ENCODE assay signal across 15 mouse cellular contexts in genomic region chr12:79960446-79960845, GRCm38 (mm10).
"Had no signal": no experiment of that assay in that cellular context is flagged by ENCODE, and none has a peak within 500 bp of the region (broad histone marks: within the 10 kb centered on the region; RNA-seq: fewer than 3 reads in every experiment).

No protein-coding gene starts in this region.

- H3K27me3 ChIP-seq: midbrain, embryonic 15.5 days; neural tube, embryonic 12.5 days; neural tube, embryonic 15.5 days had no signal

- H3K36me3 ChIP-seq: liver, embryonic 13.5 days; midbrain, embryonic 15.5 days; neural tube, embryonic 12.5 days; neural tube, embryonic 15.5 days had no signal

- H3K9ac ChIP-seq: liver, embryonic 13.5 days; midbrain, embryonic 15.5 days; neural tube, embryonic 12.5 days; neural tube, embryonic 15.5 days had no signal

- ATAC-seq: midbrain, embryonic 15.5 days had no signal

- H3K27ac ChIP-seq: liver, embryonic 13.5 days; midbrain, embryonic 15.5 days; neural tube, embryonic 12.5 days; neural tube, embryonic 15.5 days had no signal

- H3K4me3 ChIP-seq: liver, embryonic 13.5 days; midbrain, embryonic 15.5 days; neural tube, embryonic 12.5 days; neural tube, embryonic 15.5 days had no signal

- DNase-seq: kidney, postnatal 10 days; kidney, postnatal 36 days; left cerebral cortex, postnatal 4 days; liver, embryonic 13.5 days; lung, adult 2 months; lung, postnatal 14 days; lung, postnatal 4 days; right cerebral cortex, adult 18-20 months; right cerebral cortex, postnatal 14 days; thymus, adult 18-20 months; thymus, postnatal 36 days had no signal

- H3K9me3 ChIP-seq: liver, embryonic 13.5 days; midbrain, embryonic 15.5 days; neural tube, embryonic 12.5 days; neural tube, embryonic 15.5 days had no signal

- H3K4me2 ChIP-seq: liver, embryonic 13.5 days; midbrain, embryonic 11.5 days; midbrain, embryonic 15.5 days; neural tube, embryonic 12.5 days; neural tube, embryonic 15.5 days had no signal
